Mouse (Mus musculus) forebrain, embryonic 16.5 days (tissue): ENCODE results near the gene Gm13283. TPM values are rescaled to one million over a fixed set of nuclear protein-coding genes. Genes with fewer than 3 reads are reported as not detected.
A peak's percentile ranks its signal among the peaks of the same experiment; 100 is the strongest.
"Not testable (repeated sequence)": the region's sequence is repeated elsewhere in the genome, so short reads cannot be mapped to it uniquely, and the experiment has no call there.

Experiments used
- ATAC-seq: fragments of 200-750 bp; cut with Nextera tagmentation; 2 replicates; pipeline ENCODE4 v1.8.0; 2017; ENCODE audit warnings: mild to moderate bottlenecking, moderate library complexity
- H3K27ac ChIP-seq: fragments of 300-500 bp; sonication (generic); 2 replicates; pipeline ENCODE4 v1.5.1; 2014; ENCODE audit warnings: low read length, control low read depth
- H3K27me3 ChIP-seq: fragments of 300-500 bp; sonication (generic); replicated peaks from 2 replicates; pipeline ENCODE4 v1.6.1; 2014; ENCODE audit warnings: low read length; ENCODE audit not compliant: control insufficient read depth, insufficient read depth
- H3K36me3 ChIP-seq: fragments of 300-500 bp; sonication (generic); 2 replicates; pipeline ENCODE4 v1.6.1; 2014; ENCODE audit not compliant: control insufficient read depth, insufficient read depth
- H3K4me1 ChIP-seq: fragments of 300-500 bp; sonication (generic); replicated peaks from 2 replicates; pipeline ENCODE4 v1.6.1; 2014; ENCODE audit warnings: low read length; ENCODE audit not compliant: control insufficient read depth, insufficient read depth
- H3K4me2 ChIP-seq: fragments of 300-500 bp; sonication (generic); 2 replicates; pipeline ENCODE4 v1.6.1; 2014; ENCODE audit warnings: mild to moderate bottlenecking, low read length, control low read depth
- H3K4me3 ChIP-seq: fragments of 300-500 bp; sonication (generic); replicated peaks from 2 replicates; pipeline ENCODE4 v1.5.1; 2014; ENCODE audit warnings: mild to moderate bottlenecking, low read length, control low read depth
- H3K9ac ChIP-seq: fragments of 300-500 bp; sonication (generic); replicated peaks from 2 replicates; pipeline ENCODE4 v1.6.1; 2014; ENCODE audit warnings: low read depth, low read length, control low read depth
- H3K9me3 ChIP-seq: fragments of 300-500 bp; sonication (generic); 2 replicates; pipeline ENCODE4 v1.6.1; 2016; ENCODE audit warnings: low read length; ENCODE audit not compliant: control insufficient read depth
- WGBS: fragments of 180-500 bp; shearing (Covaris S2); extraction: QIAGEN DNeasy Blood & Tissue Kit; methylation state at CpG from one replicate; pipeline ENCODE4 v1.1.7; 2014; 5-methylcytosine and 5-hydroxymethylcytosine counted together
- polyA plus RNA-seq: library from polyadenylated mRNA; unstranded; fragments of >200 nt; fragmentation: Nextera tagmentation; extraction: Ambion mirVana; gene quantifications from 2 replicates; pipeline ENCODE4 v1.2.1, GENCODE M21; 2015

Gene Gm13283
- polyA plus RNA-seq, 1 experiment from 2014 or later = 0.16 TPM

DNA sequence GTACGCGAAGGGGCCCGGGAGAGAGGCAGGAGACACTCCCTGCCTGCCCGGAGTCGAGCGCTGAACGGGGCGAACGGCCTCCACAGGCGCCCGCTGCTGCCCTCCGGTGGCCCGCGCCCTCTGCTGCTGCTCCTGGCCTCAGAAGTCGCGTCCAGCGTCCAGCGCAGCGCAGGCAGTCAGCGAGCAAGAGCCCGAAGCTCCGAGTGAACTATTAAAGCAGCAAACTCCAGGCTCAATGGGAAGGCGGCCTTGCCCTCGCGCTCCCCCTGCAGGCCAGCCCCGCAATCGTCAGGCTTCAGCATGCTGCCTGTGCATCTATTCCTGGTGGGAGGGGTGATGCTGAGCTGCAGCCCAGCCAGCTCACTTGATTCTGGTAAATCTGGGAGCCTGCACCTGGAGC is 25.5 kb downstream of the Gm13283 start, which contains the start of gene Gm13276:
Gm13276 (plus strand) TSS at position 301 of the 400 bp plus-strand sequence.
- H3K4me2 ChIP-seq, H3K9me3 ChIP-seq, H3K4me1 ChIP-seq, H3K27me3 ChIP-seq, ATAC-seq, H3K9ac ChIP-seq, H3K27ac ChIP-seq, H3K4me3 ChIP-seq, H3K36me3 ChIP-seq: not testable (repeated sequence)
- no CpG with 5 or more reads among the region's 27 CpGs for WGBS

DNA sequence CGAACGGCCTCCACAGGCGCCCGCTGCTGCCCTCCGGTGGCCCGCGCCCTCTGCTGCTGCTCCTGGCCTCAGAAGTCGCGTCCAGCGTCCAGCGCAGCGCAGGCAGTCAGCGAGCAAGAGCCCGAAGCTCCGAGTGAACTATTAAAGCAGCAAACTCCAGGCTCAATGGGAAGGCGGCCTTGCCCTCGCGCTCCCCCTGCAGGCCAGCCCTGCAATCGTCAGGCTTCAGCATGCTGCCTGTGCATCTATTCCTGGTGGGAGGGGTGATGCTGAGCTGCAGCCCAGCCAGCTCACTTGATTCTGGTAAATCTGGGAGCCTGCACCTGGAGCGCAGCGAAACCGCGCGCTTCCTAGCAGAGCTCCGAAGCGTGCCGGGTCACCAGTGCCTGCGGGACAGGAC is 28.5 kb downstream of the Gm13283 start, which contains the start of gene Gm13277:
Gm13277 (plus strand) TSS at position 231 of the 400 bp plus-strand sequence.
- H3K36me3 ChIP-seq, H3K9ac ChIP-seq, ATAC-seq, H3K27me3 ChIP-seq, H3K4me1 ChIP-seq, H3K4me2 ChIP-seq, H3K27ac ChIP-seq, H3K4me3 ChIP-seq, H3K9me3 ChIP-seq: not testable (repeated sequence)
- 0% methylated on average over 1 of the region's 28 CpGs for WGBS

DNA sequence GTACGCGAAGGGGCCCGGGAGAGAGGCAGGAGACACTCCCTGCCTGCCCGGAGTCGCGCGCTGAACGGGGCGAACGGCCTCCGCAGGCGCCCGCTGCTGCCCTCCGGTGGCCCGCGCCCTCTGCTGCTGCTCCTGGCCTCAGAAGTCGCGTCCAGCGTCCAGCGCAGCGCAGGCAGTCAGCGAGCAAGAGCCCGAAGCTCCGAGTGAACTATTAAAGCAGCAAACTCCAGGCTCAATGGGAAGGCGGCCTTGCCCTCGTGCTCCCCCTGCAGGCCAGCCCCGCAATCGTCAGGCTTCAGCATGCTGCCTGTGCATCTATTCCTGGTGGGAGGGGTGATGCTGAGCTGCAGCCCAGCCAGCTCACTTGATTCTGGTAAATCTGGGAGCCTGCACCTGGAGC is 31.3 kb downstream of the Gm13283 start, which contains the start of gene Gm13278:
Gm13278 (plus strand) TSS at position 301 of the 400 bp plus-strand sequence.
- H3K4me1 ChIP-seq, H3K4me3 ChIP-seq, H3K27ac ChIP-seq, H3K9me3 ChIP-seq, H3K36me3 ChIP-seq, ATAC-seq, H3K27me3 ChIP-seq, H3K9ac ChIP-seq, H3K4me2 ChIP-seq: not testable (repeated sequence)
- no CpG with 5 or more reads among the region's 28 CpGs for WGBS

DNA sequence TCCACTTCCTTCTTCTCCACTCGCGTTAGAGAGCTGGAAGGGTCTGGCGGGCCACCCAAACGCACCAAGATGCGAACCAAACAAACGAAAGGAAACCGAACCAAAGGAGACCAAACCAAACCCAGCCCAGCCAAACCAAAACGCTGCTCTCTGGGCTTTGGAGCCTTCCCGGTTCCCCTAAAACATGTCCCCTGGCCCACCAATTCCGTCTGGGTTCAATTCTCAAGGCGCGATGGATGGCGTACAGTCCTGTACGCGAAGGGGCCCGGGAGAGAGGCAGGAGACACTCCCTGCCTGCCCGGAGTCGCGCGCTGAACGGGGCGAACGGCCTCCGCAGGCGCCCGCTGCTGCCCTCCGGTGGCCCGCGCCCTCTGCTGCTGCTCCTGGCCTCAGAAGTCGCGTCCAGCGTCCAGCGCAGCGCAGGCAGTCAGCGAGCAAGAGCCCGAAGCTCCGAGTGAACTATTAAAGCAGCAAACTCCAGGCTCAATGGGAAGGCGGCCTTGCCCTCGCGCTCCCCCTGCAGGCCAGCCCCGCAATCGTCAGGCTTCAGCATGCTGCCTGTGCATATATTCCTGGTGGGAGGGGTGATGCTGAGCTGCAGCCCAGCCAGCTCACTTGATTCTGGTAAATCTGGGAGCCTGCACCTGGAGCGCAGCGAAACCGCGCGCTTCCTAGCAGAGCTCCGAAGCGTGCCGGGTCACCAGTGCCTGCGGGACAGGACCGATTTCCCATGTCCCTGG is 34.2 kb downstream of the Gm13283 start, which contains the start of gene Gm13275:
Gm13275 (plus strand) TSS at position 552 of the 740 bp plus-strand sequence.
- H3K27me3 ChIP-seq, H3K4me1 ChIP-seq, ATAC-seq, H3K9ac ChIP-seq, H3K4me2 ChIP-seq, H3K4me3 ChIP-seq, H3K9me3 ChIP-seq, H3K36me3 ChIP-seq, H3K27ac ChIP-seq: not testable (repeated sequence)
- 0% methylated on average over 6 of the region's 52 CpGs for WGBS

DNA sequence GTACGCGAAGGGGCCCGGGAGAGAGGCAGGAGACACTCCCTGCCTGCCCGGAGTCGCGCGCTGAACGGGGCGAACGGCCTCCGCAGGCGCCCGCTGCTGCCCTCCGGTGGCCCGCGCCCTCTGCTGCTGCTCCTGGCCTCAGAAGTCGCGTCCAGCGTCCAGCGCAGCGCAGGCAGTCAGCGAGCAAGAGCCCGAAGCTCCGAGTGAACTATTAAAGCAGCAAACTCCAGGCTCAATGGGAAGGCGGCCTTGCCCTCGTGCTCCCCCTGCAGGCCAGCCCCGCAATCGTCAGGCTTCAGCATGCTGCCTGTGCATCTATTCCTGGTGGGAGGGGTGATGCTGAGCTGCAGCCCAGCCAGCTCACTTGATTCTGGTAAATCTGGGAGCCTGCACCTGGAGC is 37.2 kb downstream of the Gm13283 start, which contains the start of gene Gm13279:
Gm13279 (plus strand) TSS at position 301 of the 400 bp plus-strand sequence.
- H3K27ac ChIP-seq, H3K27me3 ChIP-seq, H3K4me3 ChIP-seq, ATAC-seq, H3K4me1 ChIP-seq, H3K4me2 ChIP-seq, H3K9me3 ChIP-seq, H3K9ac ChIP-seq, H3K36me3 ChIP-seq: not testable (repeated sequence)
- WGBS = no CpG with 5 or more reads among the region's 28 CpGs

DNA sequence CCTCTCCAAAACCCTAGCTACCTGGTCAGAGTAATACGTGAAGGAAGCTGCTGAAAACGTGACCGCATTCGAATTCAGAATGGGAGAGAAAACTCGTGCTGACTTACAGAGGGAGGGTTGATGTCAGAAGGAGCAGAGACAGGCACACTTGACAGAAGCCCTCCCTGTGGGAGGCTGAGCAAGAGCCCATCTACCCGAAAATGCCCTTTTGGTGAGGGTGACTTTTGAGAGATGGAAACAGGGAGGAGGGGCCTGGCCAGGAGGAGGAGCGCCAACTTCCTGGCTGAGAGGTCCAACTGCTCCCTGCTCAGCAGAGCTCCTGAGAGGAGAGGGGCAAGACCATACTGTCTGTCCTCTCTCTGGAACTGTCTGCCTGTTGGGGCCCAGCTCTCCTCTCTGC is 39.4 kb downstream of the Gm13283 start, which contains the start of gene Gm13285:
Gm13285 (plus strand) TSS at position 301 of the 400 bp plus-strand sequence.
- ATAC-seq, H3K36me3 ChIP-seq, H3K27me3 ChIP-seq, H3K4me1 ChIP-seq, H3K9ac ChIP-seq, H3K4me3 ChIP-seq, H3K27ac ChIP-seq, H3K9me3 ChIP-seq, H3K4me2 ChIP-seq: not testable (repeated sequence)
- WGBS = 33% methylated on average over 1 of the region's 7 CpGs

DNA sequence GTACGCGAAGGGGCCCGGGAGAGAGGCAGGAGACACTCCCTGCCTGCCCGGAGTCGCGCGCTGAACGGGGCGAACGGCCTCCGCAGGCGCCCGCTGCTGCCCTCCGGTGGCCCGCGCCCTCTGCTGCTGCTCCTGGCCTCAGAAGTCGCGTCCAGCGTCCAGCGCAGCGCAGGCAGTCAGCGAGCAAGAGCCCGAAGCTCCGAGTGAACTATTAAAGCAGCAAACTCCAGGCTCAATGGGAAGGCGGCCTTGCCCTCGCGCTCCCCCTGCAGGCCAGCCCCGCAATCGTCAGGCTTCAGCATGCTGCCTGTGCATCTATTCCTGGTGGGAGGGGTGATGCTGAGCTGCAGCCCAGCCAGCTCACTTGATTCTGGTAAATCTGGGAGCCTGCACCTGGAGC is 43.0 kb downstream of the Gm13283 start, which contains the start of gene Gm13287:
Gm13287 (plus strand) TSS at position 301 of the 400 bp plus-strand sequence.
- H3K9me3 ChIP-seq, H3K4me1 ChIP-seq, H3K27ac ChIP-seq, ATAC-seq, H3K9ac ChIP-seq, H3K36me3 ChIP-seq, H3K4me2 ChIP-seq, H3K4me3 ChIP-seq, H3K27me3 ChIP-seq: not testable (repeated sequence)
- no CpG with 5 or more reads among the region's 29 CpGs for WGBS

DNA sequence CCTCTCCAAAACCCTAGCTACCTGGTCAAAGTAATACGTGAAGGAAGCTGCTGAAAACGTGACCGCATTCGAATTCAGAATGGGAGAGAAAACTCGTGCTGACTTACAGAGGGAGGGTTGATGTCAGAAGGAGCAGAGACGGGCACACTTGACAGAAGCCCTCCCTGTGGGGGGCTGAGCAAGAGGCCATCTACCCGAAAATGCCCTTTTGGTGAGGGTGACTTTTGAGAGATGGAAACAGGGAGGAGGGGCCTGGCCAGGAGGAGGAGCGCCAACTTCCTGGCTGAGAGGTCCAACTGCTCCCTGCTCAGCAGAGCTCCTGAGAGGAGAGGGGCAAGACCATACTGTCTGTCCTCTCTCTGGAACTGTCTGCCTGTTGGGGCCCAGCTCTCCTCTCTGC is 45.3 kb downstream of the Gm13283 start, which contains the start of gene Gm13288:
Gm13288 (plus strand) TSS at position 301 of the 400 bp plus-strand sequence.
- ATAC-seq, H3K36me3 ChIP-seq, H3K9ac ChIP-seq, H3K9me3 ChIP-seq, H3K27me3 ChIP-seq, H3K4me1 ChIP-seq, H3K27ac ChIP-seq: not testable (repeated sequence)
- Histone ChIP-seq H3K4me2 (peak within 1 kb of the TSS; percentile 31; the same call in 1 of the 2 replicates), H3K4me3 (0 out of 2 replicates have a peak within 1 kb of the TSS, but pooled peaks have one; percentile 20)
- no CpG with 5 or more reads among the region's 8 CpGs for WGBS

DNA sequence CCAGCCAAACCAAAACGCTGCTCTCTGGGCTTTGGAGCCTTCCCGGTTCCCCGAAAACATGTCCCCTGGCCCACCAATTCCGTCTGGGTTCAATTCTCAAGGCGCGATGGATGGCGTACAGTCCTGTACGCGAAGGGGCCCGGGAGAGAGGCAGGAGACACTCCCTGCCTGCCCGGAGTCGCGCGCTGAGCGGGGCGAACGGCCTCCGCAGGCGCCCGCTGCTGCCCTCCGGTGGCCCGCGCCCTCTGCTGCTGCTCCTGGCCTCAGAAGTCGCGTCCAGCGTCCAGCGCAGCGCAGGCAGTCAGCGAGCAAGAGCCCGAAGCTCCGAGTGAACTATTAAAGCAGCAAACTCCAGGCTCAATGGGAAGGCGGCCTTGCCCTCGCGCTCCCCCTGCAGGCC is 45.8 kb downstream of the Gm13283 start:
- 0% methylated on average over 12 of the region's 34 CpGs for WGBS

More for the DNA sequence above, 45.8 kb downstream of the Gm13283 start:
- H3K27me3 ChIP-seq, H3K36me3 ChIP-seq, H3K4me1 ChIP-seq, ATAC-seq, H3K27ac ChIP-seq, H3K9me3 ChIP-seq, H3K9ac ChIP-seq: not testable (repeated sequence)
- Histone ChIP-seq H3K4me3 (0 out of 2 replicates have a peak overlapping the region, but pooled peaks have one; percentile 20), H3K4me2 (peak overlapping the region; percentile 31; the same call in 1 of the 2 replicates)
